Mouse (Mus musculus): Measurements from ENCODE around the gene Rpp14.

DNA sequence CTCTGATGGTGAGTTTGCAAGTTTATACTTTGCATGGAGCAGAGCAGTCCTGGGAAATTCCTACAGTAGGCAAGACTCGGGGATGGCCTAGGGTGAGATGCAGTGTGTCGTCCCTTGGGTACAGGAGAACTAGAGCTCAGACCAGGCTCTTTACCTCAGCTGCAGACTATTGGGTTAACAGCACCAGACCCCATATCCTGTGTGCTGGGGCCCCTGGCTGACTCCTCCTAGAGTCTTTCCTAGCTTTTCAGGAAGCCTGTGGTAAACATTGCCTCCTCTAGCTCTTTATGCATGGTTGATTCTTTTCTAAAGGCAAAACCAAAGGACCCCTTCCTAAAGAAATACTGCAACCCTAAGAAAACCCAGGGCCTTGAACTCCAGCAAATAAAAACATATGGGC lies 61.0 kb downstream of the Rpp14 start:
- TF ChIP-seq CTCF (IDR thresholded peaks at IDR 0.05; ENCODE audit: borderline replicate concordance, control insufficient read depth, extremely low read depth, insufficient read depth, low read length, poor library complexity) = no peak
- no peak for TF ChIP-seq POLR2A (IDR thresholded peaks at IDR 0.05; ENCODE audit: control insufficient read depth, extremely low read depth, insufficient read depth, low read length, poor library complexity)
